Mouse (Mus musculus) heart, adult 2 months (tissue): Measurements from ENCODE around the gene Eif4a1. TPM values are rescaled to one million over a fixed set of nuclear protein-coding genes. Genes with fewer than 3 reads are reported as not detected.

Experiments used
- DNase-seq, 2 experiments: peaks; one replicate each; pipeline ENCODE4 v3.0.0; 2021
- H3K27ac ChIP-seq: fragments of 200-600 bp; 2 replicates; pipeline ENCODE4 v1.8.1; 2022
- H3K27me3 ChIP-seq: fragments of 200-500 bp; 2 replicates; pipeline ENCODE4 v1.6.1; 2012; ENCODE audit warnings: mild to moderate bottlenecking, low read length, inconsistent platforms, mixed read lengths; ENCODE audit not compliant: control insufficient read depth, insufficient read depth
- H3K36me3 ChIP-seq: fragments of 200-500 bp; 2 replicates; pipeline ENCODE4 v1.6.1; 2012; ENCODE audit warnings: low read length, inconsistent platforms; ENCODE audit not compliant: control insufficient read depth, insufficient read depth
- H3K4me1 ChIP-seq: fragments of 200-500 bp; 2 replicates; pipeline ENCODE4 v1.6.1; 2011; ENCODE audit warnings: low read length; ENCODE audit not compliant: control insufficient read depth, insufficient read depth
- H3K4me3 ChIP-seq: fragments of 200-600 bp; 2 replicates; pipeline ENCODE4 v1.8.1; 2022
- H3K79me2 ChIP-seq: fragments of 200-500 bp; replicated peaks from 2 replicates; pipeline ENCODE4 v1.6.1; 2012; ENCODE audit warnings: mild to moderate bottlenecking, inconsistent platforms, low read length, moderate library complexity, mixed read lengths; ENCODE audit not compliant: control insufficient read depth, insufficient read depth
- H3K9ac ChIP-seq: fragments of 200-500 bp; 2 replicates; pipeline ENCODE4 v1.6.1; 2012; ENCODE audit warnings: low read depth, mild to moderate bottlenecking, control low read depth, inconsistent platforms, low read length, mixed read lengths
- CTCF ChIP-seq: fragments of 200-600 bp; IDR thresholded peaks from 2 replicates; pipeline ENCODE4 v1.8.1; 2022; ENCODE audit warnings: antibody characterized with exemption, mild to moderate bottlenecking, moderate library complexity
- EP300 ChIP-seq: fragments of 200-500 bp; IDR thresholded peaks from 2 replicates; pipeline ENCODE4 v1.6.1; 2011; ENCODE audit warnings: low read depth, low read length, control low read depth; ENCODE audit not compliant: insufficient read depth
- POLR2A ChIP-seq: fragments of 200-500 bp; IDR thresholded peaks from 2 replicates; pipeline ENCODE4 v1.6.1; 2011; ENCODE audit warnings: mild to moderate bottlenecking, low read depth, low read length, control low read depth; ENCODE audit not compliant: insufficient read depth
- WGBS: fragments of 180-500 bp; shearing (Covaris S2); methylation state at CpG from one replicate; pipeline ENCODE4 v1.1.7; 2018; 5-methylcytosine and 5-hydroxymethylcytosine counted together
- intact Hi-C: fragments of 180-260 bp; cut with DNase I; formaldehyde crosslinking; loops from one replicate; pipeline ENCODE4 v1.15.1; 2025
- polyA plus RNA-seq: library from polyadenylated mRNA; depleted of rRNA; stranded (reverse); fragments of >200 nt; gene quantifications from 2 replicates; pipeline ENCODE4 v1.2.3, GENCODE M21; 2012
- total RNA-seq, 2 experiments: library from RNA; stranded (reverse); gene quantifications; 2 replicates each; pipeline ENCODE4 v1.2.3; 2021

The Eif4a1 gene
- total and polyA plus RNA-seq, 3 experiments: 147 to 198 (median 173) TPM

DNA sequence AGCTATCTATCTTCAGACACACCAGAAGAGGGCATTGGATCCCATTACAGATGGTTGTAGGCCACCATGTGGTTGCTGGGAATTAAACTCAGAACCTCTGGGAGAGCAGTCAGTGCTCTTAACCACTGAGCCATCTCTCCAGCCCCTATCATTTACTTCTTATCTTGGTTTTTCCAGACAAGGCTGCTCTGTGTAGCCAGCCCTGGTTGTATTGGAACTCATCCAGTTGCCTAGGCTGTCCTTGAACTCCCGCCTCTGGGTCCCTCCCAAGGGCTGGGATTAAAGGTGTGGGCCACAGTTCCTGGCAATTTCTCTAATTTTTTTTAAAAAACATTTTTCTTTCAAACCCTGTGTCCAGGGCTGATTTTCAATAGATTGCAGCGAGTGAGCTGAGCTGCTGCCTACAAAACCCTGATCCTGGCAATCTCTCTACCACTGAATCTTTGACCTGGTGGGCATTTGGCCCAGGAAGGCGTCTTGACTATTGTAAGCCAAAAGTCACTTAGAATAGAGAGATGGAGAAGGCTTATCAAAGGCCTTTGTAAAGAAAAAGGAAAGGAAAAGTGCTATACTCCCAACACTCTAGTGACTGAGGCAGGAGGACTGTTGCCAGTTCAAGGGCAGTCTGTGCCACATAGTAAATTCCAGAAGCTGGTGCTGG is 10.9 kb downstream of the Eif4a1 start:
- Histone ChIP-seq H3K4me3 (peak overlapping the region; percentile 79), H3K79me2 (no peaks in the 10 kb centered on the region), H3K27ac (peak overlapping the region; percentile 98), H3K4me1 (peaks cover 6% of the 10 kb centered on the region), H3K36me3 (no peaks in the 10 kb centered on the region), H3K9ac (no peak overlapping the region), H3K27me3 (no peaks in the 10 kb centered on the region)
- no peak for DNase-seq
- 36% methylated on average over 3 of the region's 3 CpGs for WGBS
- intact Hi-C loops: no loop called here
- TF ChIP-seq EP300: no peak
- TF ChIP-seq POLR2A: no peak
- TF ChIP-seq CTCF: no peak

DNA sequence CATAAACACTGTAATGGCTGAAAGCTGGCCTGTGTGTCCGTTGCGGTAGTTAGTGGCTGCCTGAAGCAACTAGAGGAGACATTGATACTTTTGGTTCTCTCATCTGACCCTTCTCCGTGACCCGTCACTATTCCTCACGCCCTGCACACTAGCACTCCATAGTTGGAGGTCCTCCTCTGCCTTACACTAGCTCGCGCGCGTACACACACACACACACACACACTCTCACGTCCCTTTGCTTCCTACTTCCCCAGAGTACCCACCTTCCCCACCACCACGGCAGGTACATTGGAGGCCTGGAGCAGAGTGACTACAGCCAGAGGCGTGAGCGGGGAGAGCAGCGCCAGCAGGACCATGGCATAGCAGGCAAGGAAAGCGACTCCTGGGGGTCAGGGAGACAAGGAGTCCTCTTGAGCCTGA is 14.8 kb downstream of the Eif4a1 start:
- H3K79me2 ChIP-seq: no peaks in the 10 kb centered on the region
- DNase-seq: no peak
- no peak overlapping the region for H3K27ac ChIP-seq
- intact Hi-C loops: loop anchor here (2.0 kb wide), 1 partner anchor 29 kb away; no protein-coding TSS in a partner anchor
- no peak for TF ChIP-seq CTCF
- 0 out of 2 replicates have a peak, but pooled peaks have one; percentile 0 for TF ChIP-seq EP300
- no peak overlapping the region for H3K4me3 ChIP-seq
- no peak overlapping the region for H3K9ac ChIP-seq
- no peaks in the 10 kb centered on the region for H3K27me3 ChIP-seq
- H3K36me3 ChIP-seq: no peaks in the 10 kb centered on the region
- peaks cover 2% of the 10 kb centered on the region for H3K4me1 ChIP-seq
- 86% methylated on average over 15 of the region's 15 CpGs for WGBS

DNA sequence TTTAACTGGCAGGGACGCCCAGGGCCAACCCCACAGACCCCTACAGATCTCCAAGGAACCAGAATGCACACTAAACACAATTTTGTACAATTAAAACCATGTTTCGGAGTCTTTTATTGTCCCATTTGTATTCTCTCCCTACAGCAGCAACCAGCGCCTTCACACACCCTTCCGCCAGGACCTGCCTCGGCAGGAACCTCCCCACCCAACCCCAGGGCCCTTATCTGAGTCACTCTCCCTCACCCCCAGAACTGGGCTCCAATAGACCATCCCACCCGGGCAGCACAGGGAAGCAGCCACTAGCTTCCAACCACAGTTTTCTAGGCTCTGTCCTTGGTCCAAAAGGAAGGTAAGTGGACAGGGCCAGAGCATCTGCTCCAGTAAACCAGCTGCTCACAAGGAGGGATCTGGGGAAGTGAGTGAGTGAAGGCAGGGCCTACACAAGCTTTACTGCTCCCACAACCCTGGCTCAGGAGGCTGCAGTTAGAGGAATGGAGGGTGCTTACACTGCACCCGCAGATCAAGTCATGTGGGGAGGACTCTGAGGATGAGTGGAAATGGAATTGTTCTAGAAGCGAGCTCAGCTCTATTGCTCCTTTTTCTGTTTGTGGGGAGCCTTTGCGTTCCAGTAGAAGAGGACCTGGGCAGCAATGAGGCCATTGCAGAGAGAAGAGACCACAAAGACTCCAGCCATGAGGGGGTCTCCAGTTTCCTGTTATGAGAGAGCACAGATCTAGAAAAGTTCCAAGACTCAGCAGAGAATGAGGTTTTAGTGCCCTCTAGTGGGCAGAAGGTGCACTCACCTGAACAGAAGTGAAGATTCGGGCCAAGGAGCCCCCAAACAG is 15.4 kb downstream of the Eif4a1 start:
- Histone ChIP-seq H3K27me3 (no peaks in the 10 kb centered on the region), H3K4me1 (peaks cover 2% of the 10 kb centered on the region), H3K27ac (no peak overlapping the region), H3K79me2 (no peaks in the 10 kb centered on the region), H3K9ac (no peak overlapping the region), H3K4me3 (no peak overlapping the region), H3K36me3 (no peaks in the 10 kb centered on the region)
- 71% methylated on average over 10 of the region's 10 CpGs for WGBS
- DNase-seq: peak; percentile 36 to 55
- intact Hi-C loops: loop anchor here (2.0 kb wide), 1 partner anchor 28 kb away; no protein-coding TSS in a partner anchor
- TF ChIP-seq EP300 (0 out of 2 replicates have a peak, but pooled peaks have one; percentile 34), POLR2A (no peak), CTCF (peak; percentile 94)

DNA sequence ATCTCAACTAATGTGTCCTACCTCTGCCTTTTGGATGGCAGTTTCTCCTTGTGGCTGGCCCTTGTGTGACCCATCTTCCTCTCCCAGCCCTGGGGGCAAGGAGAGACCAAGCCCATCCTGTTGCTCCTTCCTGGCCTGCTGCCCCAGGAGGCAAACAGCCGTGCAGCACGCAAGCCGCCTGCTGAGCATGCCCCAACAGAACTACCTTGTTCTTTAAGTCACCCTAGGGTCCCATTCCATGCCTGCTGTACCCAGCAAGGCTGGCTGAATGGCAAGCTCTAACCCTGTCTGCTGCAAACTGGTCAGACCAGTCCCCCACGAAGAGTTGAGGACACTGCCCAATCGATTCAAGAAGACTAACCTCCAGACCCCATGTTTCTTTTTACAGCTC is 16.2 kb downstream of the Eif4a1 start:
- H3K9ac ChIP-seq: peak overlapping the region; percentile 10; the same call in 1 of the 2 replicates
- no peak overlapping the region for H3K27ac ChIP-seq
- TF ChIP-seq EP300 (no peak), CTCF (no peak), POLR2A (no peak)
- DNase-seq: no peak
- WGBS: 53% methylated on average over 5 of the region's 5 CpGs
- no peak overlapping the region for H3K4me3 ChIP-seq
- peaks cover 2% of the 10 kb centered on the region for H3K4me1 ChIP-seq
- H3K79me2 ChIP-seq: no peaks in the 10 kb centered on the region
- no peaks in the 10 kb centered on the region for H3K36me3 ChIP-seq
- intact Hi-C loops: loop anchor here (2.0 kb wide), 1 partner anchor 27 kb away; no protein-coding TSS in a partner anchor
- H3K27me3 ChIP-seq: no peaks in the 10 kb centered on the region

DNA sequence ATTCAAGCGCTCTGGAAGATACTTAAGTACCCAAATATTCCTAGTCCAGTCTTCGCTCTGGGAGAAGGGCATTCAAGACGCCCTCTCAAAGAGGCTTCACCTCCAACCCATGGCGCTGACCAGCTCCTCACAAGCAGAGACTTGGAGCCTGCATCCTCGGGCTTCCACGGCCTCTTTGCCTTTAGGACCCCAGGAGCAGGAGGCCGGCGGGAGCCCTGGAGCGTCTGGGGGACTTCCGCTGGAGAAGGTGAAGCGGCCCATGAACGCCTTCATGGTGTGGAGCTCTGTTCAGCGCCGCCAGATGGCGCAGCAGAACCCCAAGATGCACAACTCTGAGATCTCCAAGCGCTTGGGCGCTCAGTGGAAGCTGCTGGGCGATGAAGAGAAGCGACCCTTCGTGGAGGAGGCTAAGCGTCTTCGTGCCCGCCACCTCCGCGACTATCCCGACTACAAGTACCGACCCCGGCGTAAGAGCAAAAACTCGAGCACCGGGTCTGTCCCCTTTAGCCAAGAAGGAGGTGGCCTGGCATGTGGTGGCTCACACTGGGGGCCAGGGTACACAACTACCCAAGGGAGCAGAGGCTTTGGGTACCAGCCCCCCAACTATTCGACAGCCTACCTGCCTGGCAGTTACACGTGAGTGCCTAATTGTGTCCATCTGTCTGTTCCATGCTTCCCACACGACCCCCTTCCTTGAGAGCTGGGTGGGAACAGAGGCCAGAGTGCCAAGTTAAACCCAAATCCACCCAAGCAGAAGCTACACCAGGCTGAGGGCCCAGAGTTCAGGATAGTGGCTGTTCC is 16.8 kb downstream of the Eif4a1 start, which contains the start of gene Sox15:
Sox15 (plus strand) TSS at position 51 of the 801 bp plus-strand sequence.
- WGBS: 24% methylated on average over 34 of the region's 34 CpGs
- H3K4me3 ChIP-seq: no peak within 1 kb of the TSS
- peaks cover 2% of the 10 kb centered on the region for H3K4me1 ChIP-seq
- no peaks in the 10 kb centered on the region for H3K36me3 ChIP-seq
- TF ChIP-seq POLR2A (no peak), CTCF (peak; percentile 90)
- H3K27ac ChIP-seq: no peak within 1 kb of the TSS
- no peaks in the 10 kb centered on the region for H3K27me3 ChIP-seq
- H3K79me2 ChIP-seq: no peaks in the 10 kb centered on the region
- peak within 1 kb of the TSS; percentile 10; the same call in 1 of the 2 replicates for H3K9ac ChIP-seq
- intact Hi-C loops: loop anchor here (2.0 kb wide), 2 partner anchors 27 to 99 kb away; no protein-coding TSS in a partner anchor
- peak; percentile 70 to 76 for DNase-seq
